Mouse (Mus musculus): Measurements from ENCODE around the gene Hist1h2bh.
"Not testable (repeated sequence)": the region's sequence is repeated elsewhere in the genome, so short reads cannot be mapped to it uniquely, and the experiment has no call there.

DNA sequence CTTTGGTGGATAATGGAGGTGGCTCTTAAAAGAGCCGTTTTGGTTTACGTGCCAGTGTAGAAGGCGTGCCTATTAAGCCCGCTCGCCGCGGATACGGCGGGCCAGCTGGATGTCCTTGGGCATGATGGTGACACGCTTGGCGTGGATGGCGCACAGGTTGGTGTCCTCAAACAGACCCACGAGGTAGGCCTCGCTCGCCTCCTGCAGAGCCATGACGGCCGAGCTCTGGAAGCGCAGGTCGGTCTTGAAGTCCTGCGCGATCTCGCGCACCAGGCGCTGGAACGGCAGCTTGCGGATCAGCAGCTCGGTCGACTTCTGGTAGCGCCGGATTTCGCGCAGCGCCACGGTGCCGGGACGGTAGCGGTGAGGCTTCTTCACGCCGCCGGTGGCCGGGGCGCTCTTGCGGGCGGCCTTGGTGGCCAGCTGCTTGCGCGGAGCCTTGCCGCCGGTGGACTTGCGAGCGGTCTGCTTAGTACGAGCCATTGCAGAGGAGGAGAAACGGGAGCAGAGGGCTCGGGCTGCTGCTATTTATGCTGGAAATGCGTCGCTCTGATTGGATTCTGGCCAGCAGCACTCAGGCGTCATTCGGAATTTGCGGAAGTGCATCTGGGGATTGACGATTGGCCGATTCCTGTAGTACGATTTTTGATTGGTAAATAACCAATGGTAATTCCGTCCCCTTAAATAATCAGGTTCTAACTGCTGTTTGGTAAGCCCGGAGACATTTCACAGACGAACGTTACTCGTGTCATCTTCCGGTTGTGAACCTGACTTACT lies 18.9 kb upstream of the Hist1h2bh start, which contains the start of gene Hist1h3e:
- TF ChIP-seq CTCF (IDR thresholded peaks at IDR 0.05; ENCODE audit: low read depth): not testable (repeated sequence)
- TF ChIP-seq EP300 (IDR thresholded peaks at IDR 0.05; ENCODE audit: low read depth): peak; percentile 72
